Mouse (Mus musculus): ENCODE measurements around the gene Gria1.

GRCm38 (mm10) chr11:56961751-56962150 lies 49.4 kb upstream of the Gria1 start:
- no peak for TF ChIP-seq CTCF (IDR thresholded peaks at IDR 0.05)
- no peak for TF ChIP-seq POLR2A (IDR thresholded peaks at IDR 0.05; ENCODE audit: insufficient read depth, low read depth, low read length)
